Mouse (Mus musculus): Measurements from ENCODE around the gene Gm525. TPM values are rescaled to one million over a fixed set of nuclear protein-coding genes. Genes with fewer than 3 reads are reported as not detected.
"Not testable (repeated sequence)": the region's sequence is repeated elsewhere in the genome, so short reads cannot be mapped to it uniquely, and the experiment has no call there.

Gm525 gene
- polyA plus RNA-seq, 1 experiment from 2014 or later = 1.5 TPM

- H3K9me3 ChIP-seq (ENCODE audit: control insufficient read depth, low read length); ATAC-seq; H3K27ac ChIP-seq (ENCODE audit: low read length); H3K9ac ChIP-seq (ENCODE audit: low read depth, low read length); H3K36me3 ChIP-seq (ENCODE audit: control insufficient read depth, insufficient read depth, low read length); H3K27me3 ChIP-seq (replicated peaks; ENCODE audit: control insufficient read depth, insufficient read depth, low read length); H3K4me2 ChIP-seq (ENCODE audit: low read depth, low read length); H3K4me1 ChIP-seq (ENCODE audit: control insufficient read depth, insufficient read depth, low read length); H3K4me3 ChIP-seq (ENCODE audit: low read length): not testable (repeated sequence)
- 66% methylated on average over 5 of the region's 5 CpGs for WGBS
Observed at GRCm38 (mm10) chr11:89081906-89082305, 8.3 kb downstream of the Gm525 start.

- H3K4me2 ChIP-seq (ENCODE audit: low read depth, low read length); H3K9ac ChIP-seq (ENCODE audit: low read depth, low read length); ATAC-seq; H3K9me3 ChIP-seq (ENCODE audit: control insufficient read depth, low read length); H3K27me3 ChIP-seq (replicated peaks; ENCODE audit: control insufficient read depth, insufficient read depth, low read length); H3K4me1 ChIP-seq (ENCODE audit: control insufficient read depth, insufficient read depth, low read length); H3K4me3 ChIP-seq (ENCODE audit: low read length); H3K36me3 ChIP-seq (ENCODE audit: control insufficient read depth, insufficient read depth, low read length); H3K27ac ChIP-seq (ENCODE audit: low read length): not testable (repeated sequence)
- WGBS = 83% methylated on average over 3 of the region's 3 CpGs
Observed at GRCm38 (mm10) chr11:89082691-89083090, 9.1 kb downstream of the Gm525 start.

- Histone ChIP-seq H3K9me3 (ENCODE audit: control insufficient read depth, low read length) (peaks cover 4% of the 10 kb centered on the region; the same call in 1 of the 2 replicates), H3K9ac (ENCODE audit: low read depth, low read length) (no peak overlapping the region), H3K27me3 (replicated peaks; ENCODE audit: control insufficient read depth, insufficient read depth, low read length) (no peaks in the 10 kb centered on the region), H3K4me1 (ENCODE audit: control insufficient read depth, insufficient read depth, low read length) (no peaks in the 10 kb centered on the region), H3K4me2 (ENCODE audit: low read depth, low read length) (no peak overlapping the region), H3K36me3 (ENCODE audit: control insufficient read depth, insufficient read depth, low read length) (no peaks in the 10 kb centered on the region), H3K27ac (ENCODE audit: low read length) (no peak overlapping the region), H3K4me3 (ENCODE audit: low read length) (no peak overlapping the region)
- WGBS = 53% methylated on average over 7 of the region's 7 CpGs
- no peak for ATAC-seq
Observed at GRCm38 (mm10) chr11:89084601-89085000, 11.0 kb downstream of the Gm525 start.

GRCm38 (mm10) chr11:89086208-89086809 is 12.7 kb downstream of the Gm525 start:
- Histone ChIP-seq H3K4me2 (ENCODE audit: low read depth, low read length) (no peak overlapping the region), H3K4me1 (ENCODE audit: control insufficient read depth, insufficient read depth, low read length) (no peaks in the 10 kb centered on the region), H3K36me3 (ENCODE audit: control insufficient read depth, insufficient read depth, low read length) (no peaks in the 10 kb centered on the region), H3K4me3 (ENCODE audit: low read length) (no peak overlapping the region), H3K27ac (ENCODE audit: low read length) (no peak overlapping the region), H3K9ac (ENCODE audit: low read depth, low read length) (no peak overlapping the region), H3K27me3 (replicated peaks; ENCODE audit: control insufficient read depth, insufficient read depth, low read length) (no peaks in the 10 kb centered on the region), H3K9me3 (ENCODE audit: control insufficient read depth, low read length) (peaks cover 4% of the 10 kb centered on the region; the same call in 1 of the 2 replicates)
- no peak for ATAC-seq
- WGBS = 74% methylated on average over 10 of the region's 10 CpGs

- Histone ChIP-seq H3K9me3 (ENCODE audit: control insufficient read depth, low read length) (peaks cover 4% of the 10 kb centered on the region; the same call in 1 of the 2 replicates), H3K27ac (ENCODE audit: low read length) (no peak overlapping the region), H3K27me3 (replicated peaks; ENCODE audit: control insufficient read depth, insufficient read depth, low read length) (no peaks in the 10 kb centered on the region), H3K9ac (ENCODE audit: low read depth, low read length) (no peak overlapping the region), H3K36me3 (ENCODE audit: control insufficient read depth, insufficient read depth, low read length) (no peaks in the 10 kb centered on the region), H3K4me1 (ENCODE audit: control insufficient read depth, insufficient read depth, low read length) (no peaks in the 10 kb centered on the region), H3K4me2 (ENCODE audit: low read depth, low read length) (no peak overlapping the region), H3K4me3 (ENCODE audit: low read length) (no peak overlapping the region)
- 90% methylated on average over 4 of the region's 4 CpGs for WGBS
- ATAC-seq = no peak
Observed at GRCm38 (mm10) chr11:89088754-89089153, 15.1 kb downstream of the Gm525 start.

GRCm38 (mm10) chr11:89090359-89090758 is 16.7 kb downstream of the Gm525 start:
- not testable (repeated sequence) for H3K36me3 ChIP-seq (ENCODE audit: control insufficient read depth, insufficient read depth, low read length); H3K27ac ChIP-seq (ENCODE audit: low read length); H3K27me3 ChIP-seq (replicated peaks; ENCODE audit: control insufficient read depth, insufficient read depth, low read length); H3K9me3 ChIP-seq (ENCODE audit: control insufficient read depth, low read length); H3K4me3 ChIP-seq (ENCODE audit: low read length); H3K4me2 ChIP-seq (ENCODE audit: low read depth, low read length); H3K4me1 ChIP-seq (ENCODE audit: control insufficient read depth, insufficient read depth, low read length); ATAC-seq; H3K9ac ChIP-seq (ENCODE audit: low read depth, low read length)
- WGBS = 97% methylated on average over 6 of the region's 7 CpGs

- ATAC-seq = no peak
- Histone ChIP-seq H3K9me3 (ENCODE audit: control insufficient read depth, low read length) (peaks cover 4% of the 10 kb centered on the region; the same call in 1 of the 2 replicates), H3K4me3 (ENCODE audit: low read length) (no peak overlapping the region), H3K9ac (ENCODE audit: low read depth, low read length) (no peak overlapping the region), H3K4me2 (ENCODE audit: low read depth, low read length) (no peak overlapping the region), H3K27ac (ENCODE audit: low read length) (no peak overlapping the region), H3K36me3 (ENCODE audit: control insufficient read depth, insufficient read depth, low read length) (no peaks in the 10 kb centered on the region), H3K4me1 (ENCODE audit: control insufficient read depth, insufficient read depth, low read length) (no peaks in the 10 kb centered on the region), H3K27me3 (replicated peaks; ENCODE audit: control insufficient read depth, insufficient read depth, low read length) (no peaks in the 10 kb centered on the region)
- 44% methylated on average over 9 of the region's 9 CpGs for WGBS
Observed at GRCm38 (mm10) chr11:89092714-89093113, 19.1 kb downstream of the Gm525 start.

- Histone ChIP-seq H3K9ac (ENCODE audit: low read depth, low read length) (no peak overlapping the region), H3K4me2 (ENCODE audit: low read depth, low read length) (no peak overlapping the region), H3K9me3 (ENCODE audit: control insufficient read depth, low read length) (no peaks in the 10 kb centered on the region), H3K4me3 (ENCODE audit: low read length) (no peak overlapping the region), H3K36me3 (ENCODE audit: control insufficient read depth, insufficient read depth, low read length) (no peaks in the 10 kb centered on the region), H3K27me3 (replicated peaks; ENCODE audit: control insufficient read depth, insufficient read depth, low read length) (no peaks in the 10 kb centered on the region), H3K27ac (ENCODE audit: low read length) (no peak overlapping the region), H3K4me1 (ENCODE audit: control insufficient read depth, insufficient read depth, low read length) (no peaks in the 10 kb centered on the region)
- 66% methylated on average over 3 of the region's 3 CpGs for WGBS
- ATAC-seq = no peak
Observed at GRCm38 (mm10) chr11:89095306-89095705, 21.7 kb downstream of the Gm525 start.

GRCm38 (mm10) chr11:89097292-89097691 is 23.7 kb downstream of the Gm525 start:
- ATAC-seq; H3K27me3 ChIP-seq (replicated peaks; ENCODE audit: control insufficient read depth, insufficient read depth, low read length); H3K4me1 ChIP-seq (ENCODE audit: control insufficient read depth, insufficient read depth, low read length); H3K4me2 ChIP-seq (ENCODE audit: low read depth, low read length); H3K36me3 ChIP-seq (ENCODE audit: control insufficient read depth, insufficient read depth, low read length); H3K27ac ChIP-seq (ENCODE audit: low read length); H3K4me3 ChIP-seq (ENCODE audit: low read length); H3K9ac ChIP-seq (ENCODE audit: low read depth, low read length); H3K9me3 ChIP-seq (ENCODE audit: control insufficient read depth, low read length): not testable (repeated sequence)
- 92% methylated on average over 10 of the region's 10 CpGs for WGBS
